Mouse (Mus musculus) olfactory bulb, adult 2 months (tissue): ENCODE results near the gene Rnf43.

Experiments
- CTCF ChIP-seq: fragments of 200-500 bp; IDR thresholded peaks from 2 replicates; pipeline ENCODE4 v1.5.1; 2012; ENCODE audit warnings: low read depth, mild to moderate bottlenecking, low read length, moderate library complexity; ENCODE audit not compliant: insufficient read depth
- POLR2A ChIP-seq: fragments of 200-500 bp; IDR thresholded peaks from 2 replicates; pipeline ENCODE4 v1.6.1; 2012; ENCODE audit warnings: mild to moderate bottlenecking, low read depth, low read length, moderate library complexity; ENCODE audit not compliant: insufficient read depth

DNA sequence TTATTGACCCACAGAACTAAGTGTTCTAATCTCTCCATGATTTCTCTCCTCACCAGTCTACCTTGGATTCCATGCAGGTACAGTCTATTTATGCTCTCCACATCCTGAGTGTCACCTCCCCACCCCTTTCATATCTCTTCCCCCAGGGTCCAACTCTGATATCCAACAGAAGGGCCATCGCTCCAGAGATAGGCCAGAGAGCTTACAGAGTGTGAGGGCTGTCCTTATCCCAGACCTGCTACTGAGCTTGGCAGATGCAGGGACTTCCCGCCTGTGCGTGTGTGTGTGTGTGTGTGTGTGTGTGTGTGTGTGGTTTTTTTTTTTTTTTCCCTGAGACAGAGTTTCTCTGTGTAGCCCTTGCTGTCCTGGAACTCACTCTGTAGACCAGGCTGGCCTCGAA, 106.2 kb downstream of the Rnf43 start:
- TF ChIP-seq CTCF (no peak), POLR2A (no peak)
